Mouse (Mus musculus): ENCODE measurements at regions not wholly inside any gene's neighbourhood (a gene's known extent, or its start where the extent isn't known, plus 50 kb on each side); places are given as distances from the start of the nearest gene placed in this dataset.

DNA sequence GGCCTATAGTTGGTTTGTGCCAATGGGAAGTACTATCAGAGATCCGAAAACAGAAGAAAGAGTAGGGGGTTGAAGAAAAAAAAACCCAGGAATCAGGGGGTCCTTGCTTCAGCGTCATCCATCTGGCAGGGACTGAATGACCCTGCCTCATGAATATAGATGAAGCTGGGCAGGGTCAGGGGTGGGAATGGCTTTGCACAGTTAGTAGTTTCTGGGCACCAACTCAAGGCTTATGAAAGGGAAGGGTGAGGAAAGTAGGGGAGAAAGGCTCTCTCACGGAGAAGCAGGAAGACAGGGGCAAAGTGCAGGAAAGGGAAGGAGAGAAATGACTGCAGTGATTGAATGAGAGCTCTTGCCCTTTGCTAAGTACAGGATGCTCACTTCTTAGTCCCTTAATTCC is 451.3 kb upstream of the Gm6657 start:
- TF ChIP-seq GATA1 (IDR thresholded peaks at IDR 0.05; ENCODE audit: borderline replicate concordance, low read length) (no peak), FLI1 (IDR thresholded peaks at IDR 0.05; ENCODE audit: low read length) (no peak)

All from megakaryocyte, embryonic 14.5 days (primary cell).